Mouse (Mus musculus) embryonic fibroblast, embryonic 13.5 days (primary cell): ENCODE measurements around the gene Ppp1r11.

ENCODE experiments used
- CTCF ChIP-seq: IDR thresholded peaks from 2 replicates; pipeline ENCODE4 v1.5.1; 2011; ENCODE audit warnings: mild to moderate bottlenecking, control low read depth, low read length, moderate library complexity, borderline replicate concordance; ENCODE audit not compliant: insufficient read depth
- POLR2A ChIP-seq: IDR thresholded peaks from 2 replicates; pipeline ENCODE4 v1.6.1; 2011; ENCODE audit warnings: low read depth, mild to moderate bottlenecking, control low read depth, low read length, moderate library complexity

- TF ChIP-seq POLR2A (no peak), CTCF (no peak)
Observed at GRCm38 (mm10) chr17:36961125-36961524, 9.6 kb upstream of the Ppp1r11 start.
